Mouse (Mus musculus) liver, embryonic 15.5 days (tissue): ENCODE measurements around the gene Atp5mpl. TPM values are rescaled to one million over a fixed set of nuclear protein-coding genes. Genes with fewer than 3 reads are reported as not detected.

Experiments used
- ATAC-seq: fragments of 200-750 bp; cut with Nextera tagmentation; 2 replicates; pipeline ENCODE4 v1.8.0; 2017; ENCODE audit warnings: moderate number of reproducible peaks, mild to moderate bottlenecking, moderate library complexity; ENCODE audit not compliant: insufficient read depth
- H3K27ac ChIP-seq: fragments of 300-500 bp; sonication (generic); replicated peaks from 2 replicates; pipeline ENCODE4 v1.5.1; 2015; ENCODE audit warnings: mild to moderate bottlenecking, inconsistent platforms
- H3K27me3 ChIP-seq: fragments of 300-500 bp; sonication (generic); 2 replicates; pipeline ENCODE4 v1.6.1; 2015; ENCODE audit warnings: mild to moderate bottlenecking, inconsistent platforms
- H3K36me3 ChIP-seq: fragments of 300-500 bp; sonication (generic); replicated peaks from 2 replicates; pipeline ENCODE4 v1.6.1; 2015; ENCODE audit warnings: moderate library complexity, mild to moderate bottlenecking, inconsistent platforms
- H3K4me1 ChIP-seq: fragments of 300-500 bp; sonication (generic); replicated peaks from 2 replicates; pipeline ENCODE4 v1.6.1; 2015; ENCODE audit warnings: inconsistent platforms
- H3K4me2 ChIP-seq: fragments of 300-500 bp; sonication (generic); 2 replicates; pipeline ENCODE4 v1.6.1; 2015; ENCODE audit warnings: moderate library complexity, mild to moderate bottlenecking, inconsistent platforms
- H3K4me3 ChIP-seq: fragments of 300-500 bp; sonication (generic); replicated peaks from 2 replicates; pipeline ENCODE4 v1.5.1; 2015; ENCODE audit warnings: mild to moderate bottlenecking, inconsistent platforms
- H3K9ac ChIP-seq: fragments of 300-500 bp; sonication (generic); 2 replicates; pipeline ENCODE4 v1.6.1; 2015; ENCODE audit warnings: moderate library complexity, mild to moderate bottlenecking, inconsistent platforms
- H3K9me3 ChIP-seq: fragments of 300-500 bp; sonication (generic); replicated peaks from 2 replicates; pipeline ENCODE4 v1.6.1; 2016; ENCODE audit warnings: inconsistent platforms
- WGBS: fragments of 180-500 bp; shearing (Covaris S2); methylation state at CpG from one replicate; pipeline ENCODE4 v1.1.7; 2015; ENCODE audit warnings: mixed read lengths; ENCODE audit not compliant: insufficient replicate concordance; 5-methylcytosine and 5-hydroxymethylcytosine counted together
- polyA plus RNA-seq: library from polyadenylated mRNA; unstranded; fragments of >200 nt; fragmentation: Nextera tagmentation; extraction: Ambion mirVana; gene quantifications from 2 replicates; pipeline ENCODE4 v1.2.1, GENCODE M21; 2015

Atp5mpl gene
- polyA plus RNA-seq, 1 experiment from 2014 or later = 473 TPM

GRCm38 (mm10) chr12:111980887-111981367 lies 14.2 kb upstream of the Atp5mpl start, which contains the start of gene Rd3l:
Rd3l (minus strand) TSS chr12:111981317.
- Histone ChIP-seq H3K4me2 (no peak within 1 kb of the TSS), H3K9me3 (no peaks in the 10 kb centered on the region), H3K27ac (no peak within 1 kb of the TSS), H3K36me3 (no peaks in the 10 kb centered on the region), H3K4me1 (no peaks in the 10 kb centered on the region), H3K27me3 (no peaks in the 10 kb centered on the region; the same call in 1 of the 2 replicates), H3K9ac (no peak within 1 kb of the TSS), H3K4me3 (no peak within 1 kb of the TSS)
- ATAC-seq = no peak
- 61% methylated on average over 6 of the region's 6 CpGs for WGBS

- Histone ChIP-seq H3K4me1 (no peaks in the 10 kb centered on the region), H3K9me3 (no peaks in the 10 kb centered on the region), H3K36me3 (no peaks in the 10 kb centered on the region), H3K4me3 (no peak overlapping the region), H3K27me3 (no peaks in the 10 kb centered on the region; the same call in none of the 2 replicates), H3K27ac (no peak overlapping the region), H3K9ac (no peak overlapping the region), H3K4me2 (no peak overlapping the region)
- ATAC-seq = no peak
- WGBS = 36% methylated on average over 6 of the region's 6 CpGs
Measured at GRCm38 (mm10) chr12:111978274-111978673, 11.5 kb upstream of the Atp5mpl start.

- Histone ChIP-seq H3K4me1 (no peaks in the 10 kb centered on the region), H3K4me3 (no peak overlapping the region), H3K27ac (no peak overlapping the region), H3K27me3 (no peaks in the 10 kb centered on the region; the same call in none of the 2 replicates), H3K9me3 (no peaks in the 10 kb centered on the region), H3K36me3 (no peaks in the 10 kb centered on the region), H3K4me2 (no peak overlapping the region), H3K9ac (no peak overlapping the region)
- no peak for ATAC-seq
- WGBS = 52% methylated on average over 6 of the region's 6 CpGs
Measured at GRCm38 (mm10) chr12:111977138-111977537, 10.4 kb upstream of the Atp5mpl start.

GRCm38 (mm10) chr12:111974578-111974977 lies 7.8 kb upstream of the Atp5mpl start:
- Histone ChIP-seq H3K4me1 (no peaks in the 10 kb centered on the region), H3K4me3 (no peak overlapping the region), H3K9ac (no peak overlapping the region), H3K27me3 (no peaks in the 10 kb centered on the region; the same call in 1 of the 2 replicates), H3K4me2 (no peak overlapping the region), H3K27ac (no peak overlapping the region), H3K9me3 (no peaks in the 10 kb centered on the region), H3K36me3 (no peaks in the 10 kb centered on the region)
- WGBS = 52% methylated on average over 6 of the region's 6 CpGs
- ATAC-seq = no peak

GRCm38 (mm10) chr12:111972504-111972903 lies 5.7 kb upstream of the Atp5mpl start:
- H3K4me2 ChIP-seq = no peak overlapping the region
- H3K9ac ChIP-seq = no peak overlapping the region
- no peaks in the 10 kb centered on the region for H3K9me3 ChIP-seq
- H3K27me3 ChIP-seq = no peaks in the 10 kb centered on the region; the same call in 1 of the 2 replicates
- no peak for ATAC-seq
- WGBS = 77% methylated on average over 10 of the region's 10 CpGs
- no peak overlapping the region for H3K4me3 ChIP-seq
- H3K27ac ChIP-seq = no peak overlapping the region
- H3K36me3 ChIP-seq = no peaks in the 10 kb centered on the region
- no peaks in the 10 kb centered on the region for H3K4me1 ChIP-seq

GRCm38 (mm10) chr12:111971231-111971686 lies 4.5 kb upstream of the Atp5mpl start, which contains the start of gene Tdrd9:
Tdrd9 (plus strand) TSS chr12:111971559.
- Histone ChIP-seq H3K4me2 (no peak within 1 kb of the TSS), H3K4me3 (no peak within 1 kb of the TSS), H3K27ac (no peak within 1 kb of the TSS), H3K9me3 (no peaks in the 10 kb centered on the region), H3K27me3 (no peaks in the 10 kb centered on the region; the same call in 1 of the 2 replicates), H3K4me1 (peaks cover 5% of the 10 kb centered on the region), H3K36me3 (no peaks in the 10 kb centered on the region), H3K9ac (no peak within 1 kb of the TSS)
- no peak for ATAC-seq
- WGBS = 75% methylated on average over 18 of the region's 18 CpGs

GRCm38 (mm10) chr12:111970085-111970484 lies 3.3 kb upstream of the Atp5mpl start:
- Histone ChIP-seq H3K4me3 (no peak overlapping the region), H3K4me2 (no peak overlapping the region), H3K4me1 (peaks cover 17% of the 10 kb centered on the region), H3K9me3 (no peaks in the 10 kb centered on the region), H3K36me3 (no peaks in the 10 kb centered on the region; the same call in 1 of the 2 replicates), H3K27me3 (no peaks in the 10 kb centered on the region; the same call in 1 of the 2 replicates), H3K9ac (no peak overlapping the region), H3K27ac (no peak overlapping the region)
- ATAC-seq = no peak
- WGBS = 53% methylated on average over 4 of the region's 4 CpGs

- H3K36me3 ChIP-seq = peaks cover 37% of the 10 kb centered on the region
- peaks cover 30% of the 10 kb centered on the region for H3K4me1 ChIP-seq
Measured at GRCm38 (mm10) chr12:111963339-111963738, 3.4 kb downstream of the Atp5mpl start.

GRCm38 (mm10) chr12:111958101-111958865 lies 8.5 kb downstream of the Atp5mpl start:
- Histone ChIP-seq H3K4me1 (peaks cover 11% of the 10 kb centered on the region; the same call in 1 of the 2 replicates), H3K4me2 (no peak overlapping the region), H3K4me3 (no peak overlapping the region), H3K27ac (no peak overlapping the region), H3K9me3 (no peaks in the 10 kb centered on the region), H3K36me3 (peaks cover 35% of the 10 kb centered on the region), H3K27me3 (no peaks in the 10 kb centered on the region), H3K9ac (no peak overlapping the region)
- 30% methylated on average over 9 of the region's 9 CpGs for WGBS
- ATAC-seq = peak; percentile 17; the same call in 1 of the 2 replicates

More at GRCm38 (mm10) chr12:111963339-111963738, 3.4 kb downstream of the Atp5mpl start:
- ATAC-seq = no peak
- H3K9me3 ChIP-seq = no peaks in the 10 kb centered on the region
- no peak overlapping the region for H3K4me2 ChIP-seq
- H3K4me3 ChIP-seq = no peak overlapping the region
- 75% methylated on average over 5 of the region's 5 CpGs for WGBS
- no peak overlapping the region for H3K27ac ChIP-seq
- H3K9ac ChIP-seq = no peak overlapping the region
- no peaks in the 10 kb centered on the region for H3K27me3 ChIP-seq

GRCm38 (mm10) chr12:111956173-111956572 lies 10.6 kb downstream of the Atp5mpl start:
- no peak overlapping the region for H3K27ac ChIP-seq
- H3K9me3 ChIP-seq = no peaks in the 10 kb centered on the region
- ATAC-seq = no peak
- no peak overlapping the region for H3K9ac ChIP-seq
- no peak overlapping the region for H3K4me3 ChIP-seq
- H3K27me3 ChIP-seq = no peaks in the 10 kb centered on the region
- no peak overlapping the region for H3K4me2 ChIP-seq
- 62% methylated on average over 5 of the region's 5 CpGs for WGBS
- peaks cover 19% of the 10 kb centered on the region; the same call in 1 of the 2 replicates for H3K4me1 ChIP-seq
- H3K36me3 ChIP-seq = peaks cover 21% of the 10 kb centered on the region

GRCm38 (mm10) chr12:111951701-111952100 lies 15.1 kb downstream of the Atp5mpl start:
- Histone ChIP-seq H3K9ac (no peak overlapping the region), H3K27me3 (no peaks in the 10 kb centered on the region), H3K36me3 (no peaks in the 10 kb centered on the region), H3K27ac (no peak overlapping the region), H3K4me2 (no peak overlapping the region), H3K9me3 (no peaks in the 10 kb centered on the region), H3K4me3 (no peak overlapping the region), H3K4me1 (peaks cover 11% of the 10 kb centered on the region)
- ATAC-seq = no peak
- 56% methylated on average over 5 of the region's 5 CpGs for WGBS
